Mouse (Mus musculus): Measurements from ENCODE around the gene Hip1. TPM values are rescaled to one million over a fixed set of nuclear protein-coding genes. Genes with fewer than 3 reads are reported as not detected.
A peak's percentile ranks its signal among the peaks of the same experiment; 100 is the strongest.
"Not testable (repeated sequence)": the region's sequence is repeated elsewhere in the genome, so short reads cannot be mapped to it uniquely, and the experiment has no call there.

Gene Hip1
- polyA plus RNA-seq, 1 experiment = 51.6 TPM

GRCm38 (mm10) chr5:135459486-135459885 is 85.4 kb downstream of the Hip1 start:
- TF ChIP-seq CTCF (IDR thresholded peaks at IDR 0.05; ENCODE audit: low read depth, low read length) (peak; percentile 28), POLR2A (IDR thresholded peaks at IDR 0.05; ENCODE audit: insufficient read depth, low read length) (no peak)
- H3K36me3 ChIP-seq (ENCODE audit: control insufficient read depth, insufficient read depth, low read length, poor library complexity, severe bottlenecking) = peaks cover 4% of the 10 kb centered on the region; the same call in 1 of the 2 replicates
- no peak overlapping the region for H3K4me3 ChIP-seq (ENCODE audit: low read depth, low read length)
- H3K27ac ChIP-seq (ENCODE audit: insufficient read depth, low read length) = no peak overlapping the region
- no peak overlapping the region for H3K9ac ChIP-seq (ENCODE audit: low read depth, poor library complexity, severe bottlenecking)
- H3K27me3 ChIP-seq (ENCODE audit: control insufficient read depth, insufficient read depth, low read length, poor library complexity, severe bottlenecking) = no peaks in the 10 kb centered on the region
- H3K4me1 ChIP-seq (ENCODE audit: control insufficient read depth, insufficient read depth, low read length) = no peaks in the 10 kb centered on the region
- H3K9me3 ChIP-seq (replicated peaks; ENCODE audit: control insufficient read depth, insufficient read depth, low read length, poor library complexity, severe bottlenecking) = no peaks in the 10 kb centered on the region

GRCm38 (mm10) chr5:135457961-135458360 is 87.0 kb downstream of the Hip1 start:
- Histone ChIP-seq H3K27me3 (ENCODE audit: control insufficient read depth, insufficient read depth, low read length, poor library complexity, severe bottlenecking) (no peaks in the 10 kb centered on the region), H3K27ac (ENCODE audit: insufficient read depth, low read length) (no peak overlapping the region), H3K36me3 (ENCODE audit: control insufficient read depth, insufficient read depth, low read length, poor library complexity, severe bottlenecking) (peaks cover 4% of the 10 kb centered on the region; the same call in 1 of the 2 replicates), H3K4me1 (ENCODE audit: control insufficient read depth, insufficient read depth, low read length) (no peaks in the 10 kb centered on the region), H3K9me3 (replicated peaks; ENCODE audit: control insufficient read depth, insufficient read depth, low read length, poor library complexity, severe bottlenecking) (no peaks in the 10 kb centered on the region), H3K4me3 (ENCODE audit: low read depth, low read length) (no peak overlapping the region), H3K9ac (ENCODE audit: low read depth, poor library complexity, severe bottlenecking) (no peak overlapping the region)
- TF ChIP-seq EP300 (IDR thresholded peaks at IDR 0.05; ENCODE audit: insufficient read depth, low read depth, low read length) (no peak), CTCF (IDR thresholded peaks at IDR 0.05; ENCODE audit: low read depth, low read length) (no peak), POLR2A (IDR thresholded peaks at IDR 0.05; ENCODE audit: insufficient read depth, low read length) (no peak)

GRCm38 (mm10) chr5:135456515-135456914 is 88.4 kb downstream of the Hip1 start:
- H3K36me3 ChIP-seq (ENCODE audit: control insufficient read depth, insufficient read depth, low read length, poor library complexity, severe bottlenecking) = peaks cover 4% of the 10 kb centered on the region; the same call in 1 of the 2 replicates
- TF ChIP-seq POLR2A (IDR thresholded peaks at IDR 0.05; ENCODE audit: insufficient read depth, low read length) (no peak), CTCF (IDR thresholded peaks at IDR 0.05; ENCODE audit: low read depth, low read length) (no peak), EP300 (IDR thresholded peaks at IDR 0.05; ENCODE audit: insufficient read depth, low read depth, low read length) (no peak)

GRCm38 (mm10) chr5:135454256-135454655 is 90.7 kb downstream of the Hip1 start:
- Histone ChIP-seq H3K9me3 (replicated peaks; ENCODE audit: control insufficient read depth, insufficient read depth, low read length, poor library complexity, severe bottlenecking) (no peaks in the 10 kb centered on the region), H3K36me3 (ENCODE audit: control insufficient read depth, insufficient read depth, low read length, poor library complexity, severe bottlenecking) (peaks cover 6% of the 10 kb centered on the region; the same call in 1 of the 2 replicates), H3K4me3 (ENCODE audit: low read depth, low read length) (no peak overlapping the region), H3K9ac (ENCODE audit: low read depth, poor library complexity, severe bottlenecking) (no peak overlapping the region), H3K27me3 (ENCODE audit: control insufficient read depth, insufficient read depth, low read length, poor library complexity, severe bottlenecking) (no peaks in the 10 kb centered on the region), H3K4me1 (ENCODE audit: control insufficient read depth, insufficient read depth, low read length) (no peaks in the 10 kb centered on the region), H3K27ac (ENCODE audit: insufficient read depth, low read length) (no peak overlapping the region)
- TF ChIP-seq EP300 (IDR thresholded peaks at IDR 0.05; ENCODE audit: insufficient read depth, low read depth, low read length) (no peak), CTCF (IDR thresholded peaks at IDR 0.05; ENCODE audit: low read depth, low read length) (peak; percentile 14)

More at GRCm38 (mm10) chr5:135456515-135456914, 88.4 kb downstream of the Hip1 start:
- no peak overlapping the region for H3K4me3 ChIP-seq (ENCODE audit: low read depth, low read length)
- H3K27ac ChIP-seq (ENCODE audit: insufficient read depth, low read length) = no peak overlapping the region
- H3K9ac ChIP-seq (ENCODE audit: low read depth, poor library complexity, severe bottlenecking) = no peak overlapping the region
- H3K27me3 ChIP-seq (ENCODE audit: control insufficient read depth, insufficient read depth, low read length, poor library complexity, severe bottlenecking) = no peaks in the 10 kb centered on the region
- no peaks in the 10 kb centered on the region for H3K4me1 ChIP-seq (ENCODE audit: control insufficient read depth, insufficient read depth, low read length)
- H3K9me3 ChIP-seq (replicated peaks; ENCODE audit: control insufficient read depth, insufficient read depth, low read length, poor library complexity, severe bottlenecking) = no peaks in the 10 kb centered on the region

GRCm38 (mm10) chr5:135451559-135451958 is 93.4 kb downstream of the Hip1 start:
- not testable (repeated sequence) for H3K9ac ChIP-seq (ENCODE audit: low read depth, poor library complexity, severe bottlenecking); H3K27ac ChIP-seq (ENCODE audit: insufficient read depth, low read length); H3K36me3 ChIP-seq (ENCODE audit: control insufficient read depth, insufficient read depth, low read length, poor library complexity, severe bottlenecking)

GRCm38 (mm10) chr5:135451100-135451499 is 93.8 kb downstream of the Hip1 start:
- Histone ChIP-seq H3K4me1 (ENCODE audit: control insufficient read depth, insufficient read depth, low read length) (no peaks in the 10 kb centered on the region), H3K27me3 (ENCODE audit: control insufficient read depth, insufficient read depth, low read length, poor library complexity, severe bottlenecking) (no peaks in the 10 kb centered on the region), H3K36me3 (ENCODE audit: control insufficient read depth, insufficient read depth, low read length, poor library complexity, severe bottlenecking) (peaks cover 7% of the 10 kb centered on the region), H3K4me3 (ENCODE audit: low read depth, low read length) (no peak overlapping the region), H3K9ac (ENCODE audit: low read depth, poor library complexity, severe bottlenecking) (no peak overlapping the region), H3K27ac (ENCODE audit: insufficient read depth, low read length) (no peak overlapping the region), H3K9me3 (replicated peaks; ENCODE audit: control insufficient read depth, insufficient read depth, low read length, poor library complexity, severe bottlenecking) (no peaks in the 10 kb centered on the region)
- no peak for TF ChIP-seq POLR2A (IDR thresholded peaks at IDR 0.05; ENCODE audit: insufficient read depth, low read length)
- TF ChIP-seq CTCF (IDR thresholded peaks at IDR 0.05; ENCODE audit: low read depth, low read length) = no peak
- no peak for TF ChIP-seq EP300 (IDR thresholded peaks at IDR 0.05; ENCODE audit: insufficient read depth, low read depth, low read length)

More at GRCm38 (mm10) chr5:135451559-135451958, 93.4 kb downstream of the Hip1 start:
- H3K4me3 ChIP-seq (ENCODE audit: low read depth, low read length); H3K27me3 ChIP-seq (ENCODE audit: control insufficient read depth, insufficient read depth, low read length, poor library complexity, severe bottlenecking); H3K4me1 ChIP-seq (ENCODE audit: control insufficient read depth, insufficient read depth, low read length); H3K9me3 ChIP-seq (replicated peaks; ENCODE audit: control insufficient read depth, insufficient read depth, low read length, poor library complexity, severe bottlenecking): not testable (repeated sequence)

All from ES-Bruce4 (cell line).